Mouse (Mus musculus): ENCODE data around the gene Ccdc167.

DNA sequence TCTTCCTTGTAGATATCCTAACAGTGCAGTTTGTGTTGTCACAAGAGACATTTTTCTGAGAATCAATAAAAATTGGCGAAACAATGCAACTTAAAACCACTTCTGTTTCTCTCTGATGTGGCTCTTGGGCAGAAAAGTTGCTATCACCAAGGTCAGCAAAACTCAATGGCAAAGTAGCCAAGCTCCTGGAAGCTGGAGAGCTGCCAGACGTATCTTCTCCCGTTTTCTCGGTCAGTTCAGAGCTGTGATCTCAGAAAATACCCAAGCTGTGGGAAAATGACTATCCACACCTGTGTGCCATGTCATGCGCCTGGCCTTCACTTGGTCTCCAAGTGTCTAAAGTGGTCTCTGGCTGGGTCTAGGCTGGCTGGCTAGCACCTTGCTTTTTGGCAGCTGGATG is 11.0 kb downstream of the Ccdc167 start:
- TF ChIP-seq CTCF (IDR thresholded peaks at IDR 0.05; ENCODE audit: borderline replicate concordance, insufficient read depth, low read length): no peak
- TF ChIP-seq POLR2A (IDR thresholded peaks at IDR 0.05; ENCODE audit: low read depth, low read length): no peak

Measured in embryonic fibroblast, embryonic 13.5 days (primary cell).